Mouse (Mus musculus) brain, embryonic 14.5 days (tissue): ENCODE data around the gene Slc26a3.

ENCODE experiments used
- CTCF ChIP-seq: fragments of 200-500 bp; IDR thresholded peaks from 2 replicates; pipeline ENCODE4 v1.5.1; 2012; ENCODE audit warnings: inconsistent platforms, mild to moderate bottlenecking, moderate library complexity, borderline replicate concordance; ENCODE audit not compliant: insufficient read depth, insufficient read length; ENCODE audit errors: extremely low read depth
- POLR2A ChIP-seq: fragments of 200-500 bp; IDR thresholded peaks from 2 replicates; pipeline ENCODE4 v1.6.1; 2012; ENCODE audit warnings: mild to moderate bottlenecking, inconsistent platforms, borderline replicate concordance; ENCODE audit not compliant: poor library complexity, insufficient read depth, insufficient read length, severe bottlenecking; ENCODE audit errors: extremely low read depth

DNA sequence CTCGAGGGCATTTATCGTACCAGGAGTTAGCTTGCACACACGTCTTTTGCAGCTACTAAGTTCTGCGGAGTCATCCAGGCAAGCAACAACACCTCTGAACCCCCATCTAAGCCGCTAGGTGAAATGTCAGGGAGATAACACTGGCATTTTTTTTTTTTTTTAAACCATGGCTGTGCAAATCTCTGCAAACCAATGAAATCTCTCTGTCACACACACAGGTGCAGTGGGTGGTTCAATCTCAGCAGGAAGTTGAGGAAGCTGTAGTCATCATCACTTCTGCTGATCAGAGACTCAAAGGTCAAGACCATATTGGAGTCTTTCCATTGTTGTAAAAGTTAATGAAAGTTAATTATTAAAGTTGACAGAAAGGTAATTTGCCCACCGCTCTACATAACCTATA lies 47.1 kb downstream of the Slc26a3 start:
- TF ChIP-seq CTCF = no peak
- no peak for TF ChIP-seq POLR2A
